Mouse (Mus musculus) kidney, embryonic 14.5 days (tissue): ENCODE measurements around the gene Scn2b. TPM values are rescaled to one million over a fixed set of nuclear protein-coding genes. Genes with fewer than 3 reads are reported as not detected.

ENCODE experiments used
- polyA plus RNA-seq: library from polyadenylated mRNA; unstranded; fragments of >200 nt; fragmentation: Nextera tagmentation; extraction: Ambion mirVana; gene quantifications from 2 replicates; pipeline ENCODE4 v1.2.1, GENCODE M21; 2014

The Scn2b gene
- polyA plus RNA-seq, 1 experiment from 2014 or later: 5.3 TPM

Other genes with a start within 250 kb of the Scn2b start
- gene Kmt2a, start 236.5 kb upstream of the Scn2b start, polyA plus RNA-seq: 14.9 and 15.2 TPM in 2 replicates
- 674 and 931 TPM in 2 replicates for gene Atp5l, start 197.0 kb upstream of the Scn2b start, polyA plus RNA-seq
- gene Ube4a, start 152.2 kb upstream of the Scn2b start, polyA plus RNA-seq: 25.6 and 38.2 TPM in 2 replicates
- not detected in 2 replicates for gene Cd3g, start 137.4 kb upstream of the Scn2b start, polyA plus RNA-seq
- gene Cd3d, start 136.0 kb upstream of the Scn2b start, polyA plus RNA-seq: not detected in 2 replicates
- not detected in 2 replicates for gene Cd3e, start 108.2 kb upstream of the Scn2b start, polyA plus RNA-seq
- 11.0 and 22.2 TPM in 2 replicates for gene Mpzl2, start 78.0 kb upstream of the Scn2b start, polyA plus RNA-seq
- 2.3 and 3.0 TPM in 2 replicates for gene Mpzl3, start 62.6 kb upstream of the Scn2b start, polyA plus RNA-seq
- 0.46 TPM in 1 of 2 replicates, not detected in the other for gene Jaml, start 38.6 kb upstream of the Scn2b start, polyA plus RNA-seq
- gene Scn4b, start 20.6 kb downstream of the Scn2b start, polyA plus RNA-seq: 0.11 and 0.16 TPM in 2 replicates
- not detected in 2 replicates for gene BC049352, start 64.2 kb downstream of the Scn2b start, polyA plus RNA-seq
- gene Tmprss4, start 86.3 kb downstream of the Scn2b start, polyA plus RNA-seq: 0.26 and 1.1 TPM in 2 replicates
- gene Il10ra, start 151.4 kb downstream of the Scn2b start, polyA plus RNA-seq: 0.31 and 0.97 TPM in 2 replicates
- gene Tmprss13, start 201.3 kb downstream of the Scn2b start, polyA plus RNA-seq: 0.06 and 0.08 TPM in 2 replicates